Mouse (Mus musculus) layer of hippocampus, postnatal 10 days (tissue): Measurements from ENCODE around the gene Gm10717. TPM values are rescaled to one million over a fixed set of nuclear protein-coding genes. Genes with fewer than 3 reads are reported as not detected.
"Not testable (repeated sequence)": the region's sequence is repeated elsewhere in the genome, so short reads cannot be mapped to it uniquely, and the experiment has no call there.

Experiments
- DNase-seq, 2 experiments: peaks; one replicate each; pipeline ENCODE4 v3.0.0; 2021; ENCODE audit warnings: low spot score in 2 of 2
- long read RNA-seq: library from polyadenylated mRNA; stranded (forward); transcript quantifications from one replicate; pipeline ENCODE4 v2.0.0, GENCODE M21; 2023
- total RNA-seq, 2 experiments: library from RNA; stranded (reverse); gene quantifications; 2 replicates each; pipeline ENCODE4 v1.2.3; 2021

Gm10717 gene
- not detected for total RNA-seq
- long read RNA-seq: 0 reads

GRCm38 (mm10) chr9:3024912-3025467, at the start of gene Gm10717:
Gene Gm10717 (plus strand): TSS chr9:3025417.
- peak; percentile 19 to 56 for DNase-seq

- peak; percentile 14 to 23 for DNase-seq
Measured at GRCm38 (mm10) chr9:3000445-3000972, 24.7 kb upstream of the Gm10717 start, which contains the start of gene Gm10722. Gene Gm10722 (plus strand): TSS chr9:3000922.

GRCm38 (mm10) chr9:3001006-3001405, 24.2 kb upstream of the Gm10717 start:
- DNase-seq: peak; percentile 8 to 14

- DNase-seq: peak; percentile 98
Measured at GRCm38 (mm10) chr9:3001948-3002659, 23.1 kb upstream of the Gm10717 start.

- not testable (repeated sequence) for DNase-seq
Measured at GRCm38 (mm10) chr9:3002794-3003396, 22.3 kb upstream of the Gm10717 start, which contains the start of gene Gm11168. Gene Gm11168 (plus strand): TSS chr9:3003346.

GRCm38 (mm10) chr9:3006179-3006578, 19.0 kb upstream of the Gm10717 start:
- DNase-seq: not testable (repeated sequence)

- DNase-seq: peak; percentile 94 to 96
Measured at GRCm38 (mm10) chr9:3006636-3007035, 18.6 kb upstream of the Gm10717 start.

GRCm38 (mm10) chr9:3007272-3007671, 17.9 kb upstream of the Gm10717 start:
- not testable (repeated sequence) for DNase-seq

- DNase-seq: not testable (repeated sequence)
Measured at GRCm38 (mm10) chr9:3009331-3009730, 15.9 kb upstream of the Gm10717 start.

- DNase-seq: not testable (repeated sequence)
Measured at GRCm38 (mm10) chr9:3012054-3012621, 13.1 kb upstream of the Gm10717 start.

- DNase-seq: not testable (repeated sequence)
Measured at GRCm38 (mm10) chr9:3012733-3013279, 12.4 kb upstream of the Gm10717 start, which contains the start of gene Gm10721. Gene Gm10721 (plus strand): TSS chr9:3013140.

GRCm38 (mm10) chr9:3015354-3015753, 9.9 kb upstream of the Gm10717 start, which contains the start of gene Gm10720:
Gene Gm10720 (plus strand): TSS chr9:3015654.
- not testable (repeated sequence) for DNase-seq

- not testable (repeated sequence) for DNase-seq
Measured at GRCm38 (mm10) chr9:3015896-3016295, 9.3 kb upstream of the Gm10717 start.

GRCm38 (mm10) chr9:3017108-3017507, 8.1 kb upstream of the Gm10717 start, which contains the start of gene Gm10719:
Gene Gm10719 (plus strand): TSS chr9:3017408.
- DNase-seq: not testable (repeated sequence)

- DNase-seq: peak; percentile 4 to 13
Measured at GRCm38 (mm10) chr9:3018944-3019343, 6.3 kb upstream of the Gm10717 start.

GRCm38 (mm10) chr9:3019835-3020727, 5.1 kb upstream of the Gm10717 start:
- peak; percentile 37 to 58 for DNase-seq

GRCm38 (mm10) chr9:3022316-3023008, 2.8 kb upstream of the Gm10717 start:
- DNase-seq: peak; percentile 65 to 70

- peak; percentile 4 to 14 for DNase-seq
Measured at GRCm38 (mm10) chr9:3023312-3023984, 1.8 kb upstream of the Gm10717 start, which contains the start of gene Gm10718. Gene Gm10718 (plus strand): TSS chr9:3023547.
